Mouse (Mus musculus) cortical plate, adult 2 months (tissue): Measurements from ENCODE around the gene 9630041A04Rik.

Experiments used
- CTCF ChIP-seq: fragments of 200-500 bp; IDR thresholded peaks from 2 replicates; pipeline ENCODE4 v1.5.1; 2011; ENCODE audit warnings: mild to moderate bottlenecking, control low read depth, low read length; ENCODE audit not compliant: insufficient read depth; ENCODE audit errors: extremely low read depth
- POLR2A ChIP-seq: fragments of 200-500 bp; IDR thresholded peaks from 2 replicates; pipeline ENCODE4 v1.6.1; 2011; ENCODE audit warnings: mild to moderate bottlenecking, low read length, control low read depth; ENCODE audit not compliant: insufficient read depth; ENCODE audit errors: extremely low read depth

GRCm38 (mm10) chr9:101942058-101942669, 80.5 kb downstream of the 9630041A04Rik start:
- TF ChIP-seq CTCF (no peak), POLR2A (no peak)
